Mouse (Mus musculus): ENCODE measurements around the gene Cnn1. TPM values are rescaled to one million over a fixed set of nuclear protein-coding genes. Genes with fewer than 3 reads are reported as not detected.

Gene Cnn1
- polyA plus RNA-seq, 1 experiment from 2014 or later = 0.76 TPM

DNA sequence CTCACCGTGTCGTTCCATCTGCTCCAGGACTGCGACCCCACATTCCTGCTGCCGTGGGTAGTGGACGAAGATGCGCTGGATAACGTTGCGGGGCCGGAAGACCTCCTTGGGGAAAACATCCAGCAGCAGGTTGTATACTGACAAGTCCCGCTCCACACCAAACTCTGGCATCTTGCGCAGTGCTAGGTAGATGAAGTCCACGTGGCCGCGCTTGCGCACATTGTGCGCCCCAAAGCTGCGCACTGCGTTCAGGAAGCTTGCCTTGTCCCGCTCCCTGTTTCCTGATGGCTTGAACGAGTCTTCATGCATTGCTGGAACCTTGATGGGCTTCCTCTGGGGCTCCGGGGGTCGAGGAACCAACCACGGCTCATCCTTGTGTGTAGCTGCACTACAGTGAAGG is 22.8 kb upstream of the Cnn1 start:
- Histone ChIP-seq H3K27ac (no peak overlapping the region), H3K9me3 (no peaks in the 10 kb centered on the region), H3K9ac (no peak overlapping the region), H3K4me2 (no peak overlapping the region), H3K36me3 (peaks cover 56% of the 10 kb centered on the region), H3K4me3 (no peak overlapping the region), H3K27me3 (no peaks in the 10 kb centered on the region), H3K4me1 (no peaks in the 10 kb centered on the region)
- 93% methylated on average over 23 of the region's 23 CpGs for WGBS
- ATAC-seq (ENCODE audit: insufficient number of reproducible peaks, insufficient read depth, low FRiP score, low TSS enrichment, low read depth) = no peak

DNA sequence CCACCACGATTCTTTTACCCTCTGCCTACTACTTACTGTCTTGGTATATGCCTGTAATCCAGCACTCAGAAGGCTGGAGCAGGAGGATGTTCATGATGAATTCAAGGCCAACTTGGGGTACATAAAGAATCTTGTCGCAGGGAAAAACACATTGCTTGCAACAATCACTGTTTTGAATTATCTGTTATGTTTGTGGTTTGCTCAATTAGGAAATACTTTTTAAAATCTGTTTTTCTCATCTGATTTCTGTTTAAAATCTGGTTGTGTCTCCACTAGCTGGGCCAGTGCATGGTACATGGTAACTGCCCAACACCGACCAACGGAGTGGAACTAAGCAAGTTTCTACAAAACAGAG is 14.4 kb upstream of the Cnn1 start:
- H3K4me2 ChIP-seq = peak overlapping the region; percentile 77
- 27% methylated on average over 4 of the region's 4 CpGs for WGBS
- H3K9ac ChIP-seq = peak overlapping the region; percentile 83
- H3K27ac ChIP-seq = peak overlapping the region; percentile 60; the same call in 1 of the 2 replicates
- H3K4me3 ChIP-seq = peak overlapping the region; percentile 74
- peaks cover 11% of the 10 kb centered on the region; the same call in 1 of the 2 replicates for H3K36me3 ChIP-seq
- no peaks in the 10 kb centered on the region for H3K27me3 ChIP-seq
- H3K9me3 ChIP-seq = no peaks in the 10 kb centered on the region
- no peak for ATAC-seq (ENCODE audit: insufficient number of reproducible peaks, insufficient read depth, low FRiP score, low TSS enrichment, low read depth)
- H3K4me1 ChIP-seq = peaks cover 10% of the 10 kb centered on the region

DNA sequence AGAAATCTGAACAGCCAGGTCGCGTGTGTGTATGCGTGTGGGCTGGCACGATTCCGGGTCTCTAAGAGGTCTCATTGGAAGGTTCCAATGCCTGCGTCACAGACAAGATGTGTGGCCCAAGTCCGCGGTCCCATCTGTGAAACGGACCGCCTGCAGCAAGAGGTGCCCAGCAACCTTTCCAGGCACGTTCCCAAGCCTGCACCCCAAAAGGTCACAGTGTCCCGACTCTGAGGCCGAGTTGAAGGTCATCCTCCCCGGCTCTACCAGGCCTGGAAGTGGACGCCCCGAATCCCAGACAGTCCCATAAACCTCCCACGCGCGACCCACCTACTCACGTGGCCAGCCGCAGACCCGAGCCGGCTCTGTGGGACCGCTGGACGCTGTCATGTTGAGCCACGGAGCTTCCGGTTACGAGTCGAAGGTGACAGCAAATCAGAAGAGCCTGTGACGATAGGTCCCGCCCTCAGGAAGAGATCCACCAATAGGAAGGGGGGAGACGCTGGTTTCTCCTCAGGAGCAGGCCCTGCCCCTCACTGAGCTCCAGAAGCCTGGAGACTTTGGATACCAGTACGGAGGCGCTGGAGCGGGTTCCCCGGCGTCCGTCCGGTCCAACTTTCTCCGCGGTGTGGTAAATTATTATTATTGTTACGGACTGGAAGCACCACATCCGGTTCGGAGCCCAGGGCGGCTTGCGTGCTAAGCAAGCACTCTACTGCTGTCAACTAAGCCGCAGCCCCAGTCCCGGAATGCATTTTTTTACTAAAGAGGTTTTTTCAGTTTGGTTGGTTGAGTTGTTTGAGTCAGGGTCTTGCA is 13.8 kb upstream of the Cnn1 start, which contains the start of gene Ecsit:
Gene Ecsit (minus strand): TSS at position 417 of the 813 bp plus-strand sequence.
- under 1% methylated on average over 48 of the region's 48 CpGs for WGBS

DNA sequence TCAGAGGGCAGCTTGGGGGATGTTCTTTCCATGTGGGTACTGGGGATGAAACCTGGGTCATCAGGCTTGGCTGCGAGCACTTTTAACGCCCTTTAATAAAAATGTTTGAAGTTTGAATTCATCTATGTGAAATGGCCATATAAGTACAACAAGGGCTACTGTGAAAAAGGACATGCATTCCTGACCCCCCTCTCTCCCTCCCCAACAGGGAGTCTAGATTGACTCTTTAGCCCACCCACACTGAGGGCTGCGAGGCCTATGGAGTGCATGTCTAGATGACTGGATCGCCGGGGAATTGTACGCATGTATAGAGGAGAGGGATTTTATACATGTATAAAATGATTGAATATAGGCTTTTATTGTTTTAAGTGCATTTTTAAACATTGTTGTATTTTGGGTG is 13.0 kb upstream of the Cnn1 start:
- no peak for ATAC-seq (ENCODE audit: insufficient number of reproducible peaks, insufficient read depth, low FRiP score, low TSS enrichment, low read depth)
- Histone ChIP-seq H3K9me3 (no peaks in the 10 kb centered on the region), H3K27me3 (no peaks in the 10 kb centered on the region), H3K9ac (peak overlapping the region; percentile 83), H3K4me2 (peak overlapping the region; percentile 77), H3K27ac (peak overlapping the region; percentile 79; the same call in 1 of the 2 replicates), H3K4me3 (peak overlapping the region; percentile 74), H3K4me1 (peaks cover 10% of the 10 kb centered on the region), H3K36me3 (peaks cover 7% of the 10 kb centered on the region; the same call in 1 of the 2 replicates)
- 80% methylated on average over 6 of the region's 6 CpGs for WGBS

More for the DNA sequence above, 13.8 kb upstream of the Cnn1 start, which contains the start of gene Ecsit:
- Histone ChIP-seq H3K9ac (peak within 1 kb of the TSS; percentile 83), H3K9me3 (no peaks in the 10 kb centered on the region), H3K27me3 (no peaks in the 10 kb centered on the region), H3K4me1 (peaks cover 10% of the 10 kb centered on the region), H3K4me2 (peak within 1 kb of the TSS; percentile 77), H3K4me3 (peak within 1 kb of the TSS; percentile 74), H3K27ac (peak within 1 kb of the TSS; percentile 79), H3K36me3 (peaks cover 11% of the 10 kb centered on the region; the same call in 1 of the 2 replicates)
- peak; percentile 95 for ATAC-seq (ENCODE audit: insufficient number of reproducible peaks, insufficient read depth, low FRiP score, low TSS enrichment, low read depth)

DNA sequence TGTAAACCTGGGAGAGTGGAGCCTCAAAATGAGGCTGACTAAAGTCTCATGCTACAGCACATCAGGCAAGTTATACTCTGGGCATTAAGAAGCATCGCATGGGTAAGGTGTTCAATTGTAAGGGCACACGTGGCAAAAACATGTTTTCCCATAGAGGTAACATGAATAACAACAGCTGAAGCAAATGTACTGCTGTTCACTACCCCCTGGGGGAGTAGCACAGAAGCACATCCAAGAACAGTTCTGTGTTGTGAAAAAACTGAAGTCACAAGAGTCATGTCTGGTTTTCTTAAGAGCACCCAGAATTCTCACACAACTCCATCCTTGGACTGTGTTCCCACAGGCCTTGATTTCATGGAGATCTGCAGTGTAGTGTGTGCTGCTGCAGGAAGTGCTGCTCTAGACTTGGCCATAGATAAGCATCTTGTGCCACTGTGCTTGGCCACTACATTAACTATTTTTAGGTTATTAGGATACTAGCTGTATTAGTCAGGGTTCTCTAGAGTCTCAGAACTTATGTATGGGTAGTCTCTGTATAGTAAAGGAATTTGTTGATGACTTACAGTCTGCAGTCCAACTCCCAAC is 11.9 kb upstream of the Cnn1 start:
- no peak for ATAC-seq (ENCODE audit: insufficient number of reproducible peaks, insufficient read depth, low FRiP score, low TSS enrichment, low read depth)
- 80% methylated on average over 2 of the region's 2 CpGs for WGBS
- no peak overlapping the region for H3K4me2 ChIP-seq
- H3K9me3 ChIP-seq = no peaks in the 10 kb centered on the region
- no peaks in the 10 kb centered on the region for H3K27me3 ChIP-seq
- peaks cover 7% of the 10 kb centered on the region; the same call in 1 of the 2 replicates for H3K36me3 ChIP-seq
- H3K4me1 ChIP-seq = peaks cover 10% of the 10 kb centered on the region
- H3K4me3 ChIP-seq = no peak overlapping the region
- H3K27ac ChIP-seq = no peak overlapping the region
- no peak overlapping the region for H3K9ac ChIP-seq

DNA sequence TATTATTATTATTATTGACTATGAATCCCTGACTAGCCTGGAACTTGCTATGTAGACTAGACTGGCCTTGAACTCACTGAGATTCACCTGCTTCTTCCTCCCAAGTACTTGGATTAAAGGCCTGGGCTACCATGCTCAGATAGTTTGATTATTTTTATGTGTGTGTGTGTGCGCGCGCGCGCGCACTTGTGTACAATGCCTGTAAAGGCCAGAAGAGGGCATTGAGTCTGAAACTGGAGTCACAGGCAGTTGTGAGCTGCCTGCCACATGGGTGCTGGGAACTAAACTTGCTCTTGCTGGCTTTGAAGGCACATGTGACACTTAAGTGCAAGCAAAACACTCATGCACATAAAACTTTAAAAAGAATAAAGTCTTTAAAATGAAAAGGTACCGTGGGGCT is 9.7 kb upstream of the Cnn1 start:
- WGBS = 96% methylated on average over 7 of the region's 7 CpGs
- H3K4me1 ChIP-seq = peaks cover 7% of the 10 kb centered on the region
- no peak for ATAC-seq (ENCODE audit: insufficient number of reproducible peaks, insufficient read depth, low FRiP score, low TSS enrichment, low read depth)
- H3K9me3 ChIP-seq = no peaks in the 10 kb centered on the region
- H3K4me2 ChIP-seq = no peak overlapping the region
- H3K27ac ChIP-seq = no peak overlapping the region
- H3K4me3 ChIP-seq = no peak overlapping the region
- no peaks in the 10 kb centered on the region for H3K36me3 ChIP-seq
- H3K27me3 ChIP-seq = no peaks in the 10 kb centered on the region
- no peak overlapping the region for H3K9ac ChIP-seq

DNA sequence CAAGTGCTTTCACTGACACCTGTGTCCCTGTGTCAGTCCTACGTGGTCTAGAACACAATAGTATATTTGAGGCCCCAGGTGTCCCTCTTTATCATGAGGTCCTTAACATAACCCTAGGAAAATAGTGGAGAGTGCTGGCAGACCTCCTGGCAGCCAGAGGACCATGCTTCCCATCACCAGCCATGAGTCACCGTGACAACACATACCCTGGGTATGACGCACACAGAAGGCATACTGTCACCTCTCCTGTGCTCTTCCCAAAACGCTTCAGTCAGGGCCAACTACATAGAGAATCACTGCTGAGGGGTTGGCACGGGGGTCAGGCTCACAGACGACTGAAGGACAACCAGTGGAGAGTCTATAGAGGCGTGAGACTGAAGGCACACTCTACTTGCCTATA is 9.0 kb upstream of the Cnn1 start:
- H3K36me3 ChIP-seq = no peaks in the 10 kb centered on the region
- H3K4me1 ChIP-seq = peaks cover 7% of the 10 kb centered on the region
- no peak overlapping the region for H3K9ac ChIP-seq
- no peak overlapping the region for H3K4me3 ChIP-seq
- WGBS = 88% methylated on average over 7 of the region's 7 CpGs
- no peak for ATAC-seq (ENCODE audit: insufficient number of reproducible peaks, insufficient read depth, low FRiP score, low TSS enrichment, low read depth)
- H3K27me3 ChIP-seq = no peaks in the 10 kb centered on the region
- H3K9me3 ChIP-seq = no peaks in the 10 kb centered on the region
- no peak overlapping the region for H3K27ac ChIP-seq
- H3K4me2 ChIP-seq = no peak overlapping the region

DNA sequence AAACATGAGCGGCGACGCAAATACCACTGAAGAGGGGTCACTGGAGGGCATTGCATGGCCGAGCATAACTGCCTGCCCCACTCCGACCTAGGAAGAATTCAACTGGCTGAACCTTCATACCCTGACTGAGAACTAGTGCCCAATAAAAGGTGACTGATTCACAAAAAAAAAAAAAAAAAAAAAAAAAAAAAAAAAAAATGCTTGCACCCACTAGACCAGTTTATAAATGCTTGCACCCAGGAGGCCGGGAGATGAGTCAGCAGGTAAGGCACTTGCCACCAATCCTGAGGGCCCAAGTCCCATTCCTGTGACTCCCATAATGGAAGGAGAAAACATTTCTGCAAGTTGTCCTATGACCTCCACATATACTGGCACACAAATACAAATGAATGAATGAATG is 6.3 kb upstream of the Cnn1 start:
- H3K27ac ChIP-seq = no peak overlapping the region

DNA sequence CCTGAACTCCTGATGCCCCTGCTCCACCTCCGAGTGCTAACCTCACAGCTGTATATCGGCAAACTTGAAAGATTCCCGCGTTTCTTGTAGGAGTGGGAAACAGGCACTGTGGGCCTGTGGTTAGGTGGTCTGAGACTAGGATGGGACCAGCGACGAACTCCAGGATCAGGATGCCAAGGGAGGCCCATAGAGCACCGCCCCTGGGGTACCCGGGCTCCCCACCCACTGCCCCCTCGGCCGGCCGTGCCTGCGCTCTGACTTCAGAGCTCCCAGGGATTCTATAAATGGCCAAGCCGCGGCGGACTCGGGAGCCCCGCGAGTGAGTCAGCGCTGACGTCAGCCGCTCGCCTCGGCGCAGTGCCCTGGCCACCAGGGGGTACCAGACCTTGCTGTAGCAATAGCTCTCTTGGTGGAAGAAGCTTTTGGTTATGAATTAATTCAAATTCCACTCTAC is 3.1 kb upstream of the Cnn1 start:
- H3K9me3 ChIP-seq = no peaks in the 10 kb centered on the region
- 2% methylated on average over 24 of the region's 24 CpGs for WGBS
- H3K36me3 ChIP-seq = no peaks in the 10 kb centered on the region
- H3K27me3 ChIP-seq = peaks cover 41% of the 10 kb centered on the region
- ATAC-seq (ENCODE audit: insufficient number of reproducible peaks, insufficient read depth, low FRiP score, low TSS enrichment, low read depth) = no peak
- no peak overlapping the region for H3K27ac ChIP-seq
- H3K4me1 ChIP-seq = peaks cover 11% of the 10 kb centered on the region; the same call in 1 of the 2 replicates
- H3K9ac ChIP-seq = peak overlapping the region; percentile 67
- H3K4me3 ChIP-seq = peak overlapping the region; percentile 42
- H3K4me2 ChIP-seq = peak overlapping the region; percentile 74

More for the DNA sequence above, 6.3 kb upstream of the Cnn1 start:
- no peak overlapping the region for H3K4me2 ChIP-seq
- 82% methylated on average over 6 of the region's 6 CpGs for WGBS
- no peaks in the 10 kb centered on the region for H3K9me3 ChIP-seq
- no peaks in the 10 kb centered on the region for H3K36me3 ChIP-seq
- H3K9ac ChIP-seq = no peak overlapping the region
- no peak overlapping the region for H3K4me3 ChIP-seq
- H3K27me3 ChIP-seq = peaks cover 10% of the 10 kb centered on the region
- ATAC-seq (ENCODE audit: insufficient number of reproducible peaks, insufficient read depth, low FRiP score, low TSS enrichment, low read depth) = no peak
- no peaks in the 10 kb centered on the region for H3K4me1 ChIP-seq

DNA sequence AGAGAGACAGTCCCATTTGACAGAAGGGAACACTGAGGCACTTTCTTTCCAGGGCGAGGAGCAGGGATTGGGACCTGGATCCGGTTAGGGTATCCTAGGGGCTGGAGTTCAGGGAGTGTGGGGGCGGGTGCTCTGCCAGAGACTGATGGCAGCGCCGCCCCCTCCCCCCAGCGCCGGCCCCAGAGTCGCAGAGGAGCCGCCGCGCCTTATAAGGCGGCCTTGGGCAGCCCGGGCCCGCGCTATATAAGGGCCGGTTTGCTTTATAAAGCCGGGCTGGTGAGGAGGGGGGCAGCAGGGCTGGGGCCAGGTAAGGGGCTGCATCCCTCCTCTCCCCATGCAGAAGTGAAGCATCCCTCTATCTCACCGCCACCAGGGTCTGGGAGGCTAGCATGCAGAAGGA is 906 bp downstream of the Cnn1 start:
- WGBS = 1% methylated on average over 18 of the region's 18 CpGs
- H3K27ac ChIP-seq = no peak overlapping the region
- H3K9ac ChIP-seq = no peak overlapping the region
- peaks cover 52% of the 10 kb centered on the region for H3K27me3 ChIP-seq
- ATAC-seq (ENCODE audit: insufficient number of reproducible peaks, insufficient read depth, low FRiP score, low TSS enrichment, low read depth) = no peak
- H3K4me3 ChIP-seq = peak overlapping the region; percentile 1; the same call in 1 of the 2 replicates
- peak overlapping the region; percentile 28 for H3K4me2 ChIP-seq
- peaks cover 11% of the 10 kb centered on the region; the same call in 1 of the 2 replicates for H3K4me1 ChIP-seq
- H3K9me3 ChIP-seq = no peaks in the 10 kb centered on the region
- H3K36me3 ChIP-seq = no peaks in the 10 kb centered on the region

DNA sequence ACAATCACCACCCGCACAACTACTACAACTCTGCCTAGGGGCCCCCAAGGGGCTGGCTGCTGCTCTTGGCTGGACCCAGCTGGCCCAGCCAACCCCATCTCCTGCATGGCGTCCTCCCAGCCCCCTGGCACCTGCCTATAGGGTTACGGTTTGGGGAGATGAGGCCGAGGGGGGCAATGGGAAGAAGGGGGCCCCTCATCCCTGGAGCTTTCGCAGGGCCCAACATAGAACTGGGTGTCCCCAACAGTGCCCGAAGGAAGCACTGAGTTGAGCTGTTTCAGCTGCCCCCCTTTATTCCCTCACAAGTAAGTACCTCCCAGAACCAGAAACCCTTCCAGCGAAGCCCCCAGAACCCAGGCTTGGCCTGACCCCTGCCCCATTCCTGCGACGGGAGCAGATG is 9.2 kb downstream of the Cnn1 start:
- Histone ChIP-seq H3K27ac (no peak overlapping the region), H3K4me3 (no peak overlapping the region), H3K4me1 (no peaks in the 10 kb centered on the region), H3K27me3 (no peaks in the 10 kb centered on the region), H3K36me3 (peaks cover 35% of the 10 kb centered on the region), H3K9me3 (no peaks in the 10 kb centered on the region), H3K9ac (no peak overlapping the region), H3K4me2 (no peak overlapping the region)
- WGBS = 87% methylated on average over 9 of the region's 9 CpGs
- no peak for ATAC-seq (ENCODE audit: insufficient number of reproducible peaks, insufficient read depth, low FRiP score, low TSS enrichment, low read depth)

Data from embryonic facial prominence, embryonic 13.5 days (tissue).